Mouse (Mus musculus) midbrain, embryonic 11.5 days (tissue): Measurements from ENCODE around the gene Btnl9. TPM values are rescaled to one million over a fixed set of nuclear protein-coding genes. Genes with fewer than 3 reads are reported as not detected.
A peak's percentile ranks its signal among the peaks of the same experiment; 100 is the strongest.

Experiments used
- ATAC-seq: fragments of 200-750 bp; cut with Nextera tagmentation; 2 replicates; pipeline ENCODE4 v1.8.0; 2017; ENCODE audit warnings: moderate TSS enrichment, moderate library complexity; ENCODE audit not compliant: low FRiP score
- DNase-seq: peaks from one replicate; pipeline ENCODE4 v3.0.0; 2015; ENCODE audit warnings: low spot score; ENCODE audit errors: missing footprints
- H3K27ac ChIP-seq: fragments of 300-500 bp; sonication (generic); 2 replicates; pipeline ENCODE4 v1.5.1; 2014; ENCODE audit warnings: low read depth, low read length
- H3K27me3 ChIP-seq: fragments of 300-500 bp; sonication (generic); 2 replicates; pipeline ENCODE4 v1.6.1; 2014; ENCODE audit warnings: mild to moderate bottlenecking, low read length, moderate library complexity, mixed read lengths; ENCODE audit not compliant: control insufficient read depth, insufficient read depth
- H3K36me3 ChIP-seq: fragments of 300-500 bp; sonication (generic); 2 replicates; pipeline ENCODE4 v1.6.1; 2014; ENCODE audit warnings: mild to moderate bottlenecking, low read length, moderate library complexity, mixed read lengths; ENCODE audit not compliant: control insufficient read depth, insufficient read depth
- H3K4me1 ChIP-seq: fragments of 300-500 bp; sonication (generic); 2 replicates; pipeline ENCODE4 v1.6.1; 2014; ENCODE audit warnings: low read length; ENCODE audit not compliant: control insufficient read depth, insufficient read depth
- H3K4me2 ChIP-seq: fragments of 300-500 bp; sonication (generic); 2 replicates; pipeline ENCODE4 v1.6.1; 2014; ENCODE audit warnings: mild to moderate bottlenecking, moderate library complexity
- H3K4me3 ChIP-seq: fragments of 300-500 bp; sonication (generic); 2 replicates; pipeline ENCODE4 v1.5.1; 2014; ENCODE audit warnings: low read depth, low read length
- H3K9ac ChIP-seq: fragments of 300-500 bp; sonication (generic); 2 replicates; pipeline ENCODE4 v1.6.1; 2014; ENCODE audit warnings: low read length
- H3K9me3 ChIP-seq: fragments of 300-500 bp; sonication (generic); 2 replicates; pipeline ENCODE4 v1.6.1; 2016; ENCODE audit warnings: low read length; ENCODE audit not compliant: control insufficient read depth
- WGBS: fragments of 180-500 bp; shearing (Covaris S2); extraction: QIAGEN DNeasy Blood & Tissue Kit; methylation state at CpG from one replicate; pipeline ENCODE4 v1.1.7; 2014; 5-methylcytosine and 5-hydroxymethylcytosine counted together
- polyA plus RNA-seq: library from polyadenylated mRNA; unstranded; fragments of >200 nt; fragmentation: Nextera tagmentation; extraction: Ambion mirVana; gene quantifications from 2 replicates; pipeline ENCODE4 v1.2.1, GENCODE M21; 2014

The Btnl9 gene
- polyA plus RNA-seq: 0.43 TPM in 1 of 2 replicates, not detected in the other

- Histone ChIP-seq H3K9ac (no peak within 1 kb of the TSS), H3K36me3 (no peaks in the 10 kb centered on the region), H3K27me3 (no peaks in the 10 kb centered on the region), H3K4me3 (no peak within 1 kb of the TSS), H3K4me2 (no peak within 1 kb of the TSS), H3K4me1 (no peaks in the 10 kb centered on the region), H3K27ac (no peak within 1 kb of the TSS), H3K9me3 (no peaks in the 10 kb centered on the region)
- no peak for DNase-seq
- WGBS: 82% methylated on average over 8 of the region's 8 CpGs
- ATAC-seq: no peak
These were observed at the start of gene Btnl9 for GRCm38 (mm10) chr11:49186955-49187488. Gene Btnl9, minus strand, starts transcription at chr11:49187159.

GRCm38 (mm10) chr11:49235459-49236207 lies 48.7 kb upstream of the Btnl9 start:
- Histone ChIP-seq H3K36me3 (no peaks in the 10 kb centered on the region), H3K4me3 (no peak overlapping the region), H3K4me1 (no peaks in the 10 kb centered on the region), H3K27ac (no peak overlapping the region), H3K9ac (no peak overlapping the region), H3K4me2 (no peak overlapping the region), H3K27me3 (no peaks in the 10 kb centered on the region), H3K9me3 (no peaks in the 10 kb centered on the region)
- DNase-seq (no peak), ATAC-seq (no peak)
- 80% methylated on average over 3 of the region's 3 CpGs for WGBS

GRCm38 (mm10) chr11:49232781-49233180 lies 45.8 kb upstream of the Btnl9 start:
- no peaks in the 10 kb centered on the region for H3K4me1 ChIP-seq
- ATAC-seq: no peak
- H3K9me3 ChIP-seq: no peaks in the 10 kb centered on the region
- no peak overlapping the region for H3K27ac ChIP-seq
- no peaks in the 10 kb centered on the region for H3K27me3 ChIP-seq
- H3K9ac ChIP-seq: no peak overlapping the region
- H3K4me3 ChIP-seq: no peak overlapping the region
- H3K4me2 ChIP-seq: no peak overlapping the region
- no peaks in the 10 kb centered on the region for H3K36me3 ChIP-seq
- 80% methylated on average over 3 of the region's 3 CpGs for WGBS
- no peak for DNase-seq

DNA sequence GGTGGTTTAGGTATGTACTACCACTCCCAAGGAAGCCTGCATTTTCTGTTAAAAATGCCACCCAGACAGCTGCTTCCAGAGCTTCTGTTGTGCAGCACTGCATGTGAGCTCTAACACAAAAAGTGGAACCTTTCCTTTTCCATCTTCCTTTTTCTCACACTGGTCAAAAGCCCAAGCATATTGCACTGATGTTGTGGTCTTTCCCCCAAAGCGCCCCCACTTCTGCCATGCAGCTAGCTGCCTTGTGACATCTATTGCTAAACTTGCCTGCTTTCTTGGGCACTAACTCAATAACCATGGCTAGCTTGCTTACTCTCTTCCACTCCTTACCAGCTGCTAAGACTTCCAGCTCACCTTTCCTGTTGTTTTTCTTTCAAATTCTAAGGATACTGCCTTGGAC lies 37.5 kb upstream of the Btnl9 start:
- WGBS: 67% methylated on average over 1 of the region's 1 CpGs
- Histone ChIP-seq H3K27ac (no peak overlapping the region), H3K9ac (no peak overlapping the region), H3K4me2 (no peak overlapping the region), H3K36me3 (no peaks in the 10 kb centered on the region), H3K4me3 (no peak overlapping the region), H3K4me1 (no peaks in the 10 kb centered on the region), H3K9me3 (no peaks in the 10 kb centered on the region), H3K27me3 (no peaks in the 10 kb centered on the region)
- ATAC-seq: no peak
- DNase-seq: peak; percentile 72

DNA sequence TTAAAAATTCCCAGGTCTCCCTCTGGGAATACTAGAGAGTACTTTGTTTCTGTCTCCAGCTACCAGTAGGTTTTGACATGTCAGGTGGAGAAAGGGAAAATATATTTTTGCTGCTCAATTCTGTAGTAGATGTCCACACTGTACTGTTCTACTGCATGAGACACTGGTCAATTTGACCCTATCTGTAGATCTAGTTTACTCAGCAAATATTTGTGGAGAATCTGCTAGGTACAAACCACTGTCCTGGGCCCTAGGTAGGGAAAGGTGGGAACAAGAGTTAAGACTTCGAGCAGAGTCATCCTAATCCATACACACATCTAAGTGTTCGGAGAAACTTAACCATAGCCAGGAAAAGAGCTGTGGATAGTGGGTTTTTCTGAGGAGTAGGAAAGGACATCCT lies 32.3 kb upstream of the Btnl9 start:
- WGBS: 94% methylated on average over 2 of the region's 2 CpGs
- DNase-seq: no peak
- no peak for ATAC-seq

DNA sequence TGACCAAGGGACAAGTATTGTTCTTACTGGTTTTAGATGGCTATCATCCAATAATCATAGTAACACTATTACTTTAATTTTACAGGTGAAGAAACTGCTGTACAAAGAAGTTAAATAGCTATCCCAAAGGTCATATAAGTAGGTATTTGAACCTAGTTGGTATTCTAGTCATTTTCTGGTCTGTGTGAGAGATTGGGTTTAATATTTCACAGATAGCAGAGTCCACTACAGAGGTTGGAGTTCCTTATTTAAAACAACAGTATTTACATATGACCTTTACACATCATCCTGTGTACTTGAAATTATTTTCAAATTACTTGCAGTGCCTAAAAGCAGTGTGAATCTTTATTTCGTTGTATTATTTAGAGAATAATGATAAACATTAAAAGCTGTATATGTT lies 26.5 kb upstream of the Btnl9 start:
- Histone ChIP-seq H3K9ac (no peak overlapping the region), H3K36me3 (peaks cover 18% of the 10 kb centered on the region), H3K4me1 (no peaks in the 10 kb centered on the region), H3K27ac (no peak overlapping the region), H3K27me3 (no peaks in the 10 kb centered on the region), H3K4me3 (no peak overlapping the region), H3K4me2 (no peak overlapping the region), H3K9me3 (no peaks in the 10 kb centered on the region)
- DNase-seq (no peak), ATAC-seq (no peak)
- 100% methylated on average over 1 of the region's 1 CpGs for WGBS

More for the DNA sequence above, 32.3 kb upstream of the Btnl9 start:
- H3K4me2 ChIP-seq: no peak overlapping the region
- no peaks in the 10 kb centered on the region for H3K9me3 ChIP-seq
- H3K36me3 ChIP-seq: peaks cover 16% of the 10 kb centered on the region
- H3K4me3 ChIP-seq: no peak overlapping the region
- no peak overlapping the region for H3K9ac ChIP-seq
- no peaks in the 10 kb centered on the region for H3K4me1 ChIP-seq
- H3K27ac ChIP-seq: no peak overlapping the region
- no peaks in the 10 kb centered on the region for H3K27me3 ChIP-seq

- no peak for DNase-seq
- Histone ChIP-seq H3K27ac (no peak overlapping the region), H3K27me3 (no peaks in the 10 kb centered on the region), H3K36me3 (peaks cover 18% of the 10 kb centered on the region), H3K4me2 (no peak overlapping the region), H3K4me1 (no peaks in the 10 kb centered on the region), H3K4me3 (no peak overlapping the region), H3K9me3 (no peaks in the 10 kb centered on the region), H3K9ac (no peak overlapping the region)
- ATAC-seq: no peak
These were observed 25.6 kb upstream of the Btnl9 start for GRCm38 (mm10) chr11:49212577-49212976.

DNA sequence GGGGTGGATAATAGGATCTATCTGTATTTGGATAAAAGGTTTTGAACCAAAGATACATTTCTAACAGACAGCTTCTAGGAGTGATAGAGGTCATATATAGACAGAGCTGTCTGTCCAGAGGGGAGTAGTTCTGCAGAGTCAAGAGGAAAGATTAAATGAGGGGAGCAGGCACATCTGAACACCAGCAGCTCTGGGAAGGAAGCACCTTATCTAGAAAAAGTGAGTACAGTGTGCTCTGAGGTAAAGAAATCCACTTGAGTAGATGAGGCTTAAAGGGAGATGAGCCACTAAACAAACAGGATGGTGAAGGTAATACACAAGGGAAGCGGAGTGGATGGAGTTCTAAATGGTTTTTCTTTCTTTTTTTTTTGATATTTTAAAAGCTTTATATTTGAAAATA lies 20.5 kb upstream of the Btnl9 start:
- no peaks in the 10 kb centered on the region for H3K27me3 ChIP-seq
- no peak overlapping the region for H3K4me3 ChIP-seq
- H3K9ac ChIP-seq: no peak overlapping the region
- no peak overlapping the region for H3K4me2 ChIP-seq
- H3K36me3 ChIP-seq: peaks cover 3% of the 10 kb centered on the region; the same call in 1 of the 2 replicates
- no peak overlapping the region for H3K27ac ChIP-seq
- peaks cover 4% of the 10 kb centered on the region; the same call in 1 of the 2 replicates for H3K4me1 ChIP-seq
- WGBS: 93% methylated on average over 1 of the region's 1 CpGs
- DNase-seq (no peak), ATAC-seq (no peak)
- H3K9me3 ChIP-seq: no peaks in the 10 kb centered on the region

DNA sequence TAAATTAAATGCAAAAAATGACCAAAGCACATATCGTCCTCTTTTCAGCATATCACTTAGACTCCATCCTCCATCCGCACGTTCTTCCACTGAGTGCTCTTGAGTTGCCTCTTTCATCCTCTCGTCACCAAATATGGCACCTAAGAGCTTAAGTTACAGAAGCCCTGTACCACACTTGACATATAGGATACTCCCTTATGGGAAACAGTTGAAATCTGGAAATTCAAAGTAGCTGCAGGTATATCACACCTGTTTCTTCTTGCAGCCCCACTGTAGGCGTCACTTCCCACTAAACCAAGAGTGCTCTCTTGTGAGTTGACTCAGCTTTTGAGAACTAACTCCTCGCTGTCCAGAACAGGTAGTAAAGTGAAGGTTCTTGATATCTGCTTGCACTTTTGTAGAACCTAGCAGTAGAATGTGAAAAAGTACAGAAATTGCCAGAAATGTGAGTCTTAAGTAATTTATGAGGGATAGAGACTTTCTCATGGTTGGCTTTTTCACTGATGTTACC lies 18.2 kb upstream of the Btnl9 start:
- Histone ChIP-seq H3K4me1 (peaks cover 7% of the 10 kb centered on the region; the same call in 1 of the 2 replicates), H3K4me2 (peak overlapping the region; percentile 84), H3K36me3 (peaks cover 3% of the 10 kb centered on the region; the same call in 1 of the 2 replicates), H3K9ac (no peak overlapping the region), H3K4me3 (no peak overlapping the region; the same call in 1 of the 2 replicates), H3K27me3 (no peaks in the 10 kb centered on the region), H3K27ac (no peak overlapping the region), H3K9me3 (no peaks in the 10 kb centered on the region)
- DNase-seq (no peak), ATAC-seq (no peak)
- 92% methylated on average over 6 of the region's 6 CpGs for WGBS
